Mouse (Mus musculus) liver, embryonic 14.5 days (tissue): ENCODE measurements at regions not wholly inside any gene's neighbourhood (a gene's known extent, or its start where the extent isn't known, plus 50 kb on each side); places are given as distances from the start of the nearest gene placed in this dataset.

Experiments used
- ATAC-seq: fragments of 200-750 bp; cut with Nextera tagmentation; 2 replicates; pipeline ENCODE4 v1.8.0; 2017; ENCODE audit warnings: moderate number of reproducible peaks, mild to moderate bottlenecking, moderate library complexity; ENCODE audit not compliant: insufficient read depth
- DNase-seq, 3 experiments: peaks; one replicate each; pipeline ENCODE4 v3.0.0-alpha.2; 2012 to 2013; ENCODE audit warnings: low read depth in 3 of 3, low spot score in 3 of 3
- H3K27ac ChIP-seq: fragments of 300-500 bp; sonication (generic); 2 replicates; pipeline ENCODE4 v1.5.1; 2014; ENCODE audit warnings: moderate library complexity, mild to moderate bottlenecking, control low read depth, inconsistent platforms
- H3K27me3 ChIP-seq: fragments of 300-500 bp; sonication (generic); 2 replicates; pipeline ENCODE4 v1.6.1; 2014; ENCODE audit warnings: mild to moderate bottlenecking, low read length, moderate library complexity; ENCODE audit not compliant: control insufficient read depth, insufficient read depth
- H3K36me3 ChIP-seq: fragments of 300-500 bp; sonication (generic); replicated peaks from 2 replicates; pipeline ENCODE4 v1.6.1; 2014; ENCODE audit warnings: low read depth; ENCODE audit not compliant: control insufficient read depth, insufficient read depth
- H3K4me1 ChIP-seq, 2 experiments: fragments of 200-500 bp in 1 of 2; fragments of 300-500 bp in 1 of 2; sonication (generic) in 1 of 2; replicated peaks; 2 replicates each; pipeline ENCODE4 v1.6.1; 2012 to 2014; ENCODE audit warnings: antibody characterized with exemption in 1 of 2, inconsistent platforms in 1 of 2, low read length in 1 of 2; ENCODE audit not compliant: control insufficient read depth in 2 of 2, insufficient read depth in 2 of 2
- H3K4me2 ChIP-seq: fragments of 300-500 bp; sonication (generic); 2 replicates; pipeline ENCODE4 v1.6.1; 2014; ENCODE audit warnings: low read depth, mild to moderate bottlenecking, control low read depth, moderate library complexity
- H3K4me3 ChIP-seq, 2 experiments: fragments of 200-500 bp in 1 of 2; fragments of 300-500 bp in 1 of 2; sonication (generic) in 1 of 2; 2 replicates each; pipeline ENCODE4 v1.5.1; 2012 to 2014; ENCODE audit warnings: low read depth in 2 of 2, low read length in 2 of 2, mild to moderate bottlenecking in 2 of 2, control low read depth in 1 of 2, inconsistent platforms in 1 of 2, moderate library complexity in 1 of 2; ENCODE audit not compliant: insufficient read depth in 1 of 2
- H3K9ac ChIP-seq: fragments of 300-500 bp; sonication (generic); replicated peaks from 2 replicates; pipeline ENCODE4 v1.6.1; 2014; ENCODE audit warnings: mild to moderate bottlenecking, control low read depth, moderate library complexity
- H3K9me3 ChIP-seq: fragments of 300-500 bp; sonication (generic); 2 replicates; pipeline ENCODE4 v1.6.1; 2016; ENCODE audit warnings: low read length, mixed read lengths; ENCODE audit not compliant: control insufficient read depth
- CTCF ChIP-seq: IDR thresholded peaks from 2 replicates; pipeline ENCODE4 v1.5.1; 2016; ENCODE audit warnings: antibody characterized with exemption, low read depth, control low read depth
- EP300 ChIP-seq: IDR thresholded peaks from 2 replicates; pipeline ENCODE4 v1.6.1; 2016; ENCODE audit warnings: antibody characterized with exemption, low read depth
- WGBS: fragments of 180-500 bp; shearing (Covaris S2); extraction: QIAGEN DNeasy Blood & Tissue Kit; methylation state at CpG from one replicate; pipeline ENCODE4 v1.1.7; 2014; ENCODE audit not compliant: insufficient replicate concordance; 5-methylcytosine and 5-hydroxymethylcytosine counted together

DNA sequence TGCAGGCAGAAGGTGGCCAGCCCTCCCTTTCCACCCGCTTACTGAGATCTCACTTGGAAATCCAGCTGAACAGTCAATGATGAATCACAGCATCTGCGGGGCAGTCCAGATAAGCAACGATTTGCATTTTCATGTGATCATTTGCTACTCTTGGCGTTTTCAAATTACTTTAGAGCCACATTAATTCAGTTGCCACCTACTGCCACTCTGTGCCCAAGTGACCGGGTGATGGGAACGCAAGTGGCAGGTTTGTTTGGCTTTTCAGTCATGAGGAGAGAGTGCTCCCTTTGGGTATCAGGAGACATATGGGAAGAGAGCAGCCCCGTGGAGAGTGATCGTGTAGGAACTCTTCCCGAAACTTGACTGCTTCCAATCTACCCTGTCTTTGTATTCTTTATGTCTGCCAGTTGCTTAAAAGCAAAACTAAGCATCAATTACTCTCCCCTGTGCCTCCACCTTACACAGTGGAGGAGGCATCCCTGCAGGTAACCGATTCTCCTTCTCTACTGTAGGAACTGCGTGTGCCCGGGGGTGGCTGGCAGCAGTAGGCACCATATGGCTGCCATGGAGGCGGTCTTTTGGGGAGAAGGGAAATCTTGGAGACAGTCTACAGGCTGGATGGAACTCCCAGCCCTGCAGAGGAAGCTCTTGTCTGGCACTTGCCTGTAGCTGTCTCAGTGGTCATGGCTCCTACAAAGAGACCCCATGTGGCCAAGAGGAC is 132.5 kb upstream of the 1700012A03Rik start:
- Histone ChIP-seq H3K4me1 (no peaks in the 10 kb centered on the region), H3K9ac (no peak overlapping the region), H3K4me3 (no peak overlapping the region), H3K36me3 (no peaks in the 10 kb centered on the region), H3K27ac (no peak overlapping the region), H3K27me3 (no peaks in the 10 kb centered on the region), H3K9me3 (no peaks in the 10 kb centered on the region), H3K4me2 (no peak overlapping the region)
- TF ChIP-seq EP300, result no peak
- TF ChIP-seq CTCF, result no peak
- 70% methylated on average over 13 of the region's 13 CpGs for whole genome bisulfite sequencing
- ATAC-seq (no peak), DNase-seq (no peak)

DNA sequence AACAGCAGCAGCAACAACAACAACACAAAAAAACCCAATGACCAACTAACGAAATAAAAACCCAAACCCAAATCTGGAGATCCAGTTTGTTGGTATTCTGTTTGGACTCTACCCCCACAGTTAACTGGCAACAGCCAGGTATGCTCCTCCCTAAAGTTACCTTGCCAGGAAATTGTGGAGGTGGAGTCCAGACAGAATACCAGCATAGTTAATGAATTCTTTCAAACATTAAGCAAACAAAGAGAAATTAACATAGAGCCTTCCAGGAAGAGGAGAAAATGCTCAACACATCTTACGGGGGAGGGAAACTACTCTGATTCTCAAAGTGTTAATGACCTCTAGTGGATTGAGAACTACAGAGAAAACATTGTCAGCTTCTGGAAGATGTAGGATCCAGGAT is 148.3 kb upstream of the 1700012A03Rik start:
- H3K9me3 ChIP-seq, result no peaks in the 10 kb centered on the region
- no peaks in the 10 kb centered on the region for H3K36me3 ChIP-seq
- no peak for DNase-seq
- WGBS, result 42% methylated on average over 2 of the region's 2 CpGs
- H3K27me3 ChIP-seq, result no peaks in the 10 kb centered on the region
- no peaks in the 10 kb centered on the region for H3K4me1 ChIP-seq
- no peak for ATAC-seq
- H3K27ac ChIP-seq, result no peak overlapping the region
- no peak overlapping the region for H3K4me2 ChIP-seq
- no peak overlapping the region for H3K4me3 ChIP-seq
- no peak overlapping the region for H3K9ac ChIP-seq
- TF ChIP-seq CTCF (no peak), EP300 (no peak)

DNA sequence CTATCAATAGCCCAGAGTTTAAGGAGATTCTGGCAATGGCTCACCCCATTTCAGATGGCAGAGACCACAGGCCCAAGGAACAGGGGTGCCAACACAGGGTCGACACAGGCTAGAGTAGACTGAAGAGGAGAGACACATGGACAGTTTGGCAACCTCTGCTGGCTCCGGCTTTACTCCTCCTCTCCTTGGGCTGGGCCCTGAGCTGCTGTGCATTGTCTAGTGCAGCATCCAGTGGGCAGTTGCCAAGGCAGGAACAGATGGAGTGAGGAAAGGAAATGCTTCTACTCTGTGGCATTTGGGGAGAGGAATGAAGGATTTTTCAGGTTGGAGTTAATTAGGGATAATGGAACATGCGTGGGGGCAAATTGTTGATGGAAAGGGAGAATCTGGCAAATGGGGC is 151.0 kb upstream of the 1700012A03Rik start:
- no peaks in the 10 kb centered on the region for H3K27me3 ChIP-seq
- no peak for ATAC-seq
- 61% methylated on average over 3 of the region's 3 CpGs for WGBS

DNA sequence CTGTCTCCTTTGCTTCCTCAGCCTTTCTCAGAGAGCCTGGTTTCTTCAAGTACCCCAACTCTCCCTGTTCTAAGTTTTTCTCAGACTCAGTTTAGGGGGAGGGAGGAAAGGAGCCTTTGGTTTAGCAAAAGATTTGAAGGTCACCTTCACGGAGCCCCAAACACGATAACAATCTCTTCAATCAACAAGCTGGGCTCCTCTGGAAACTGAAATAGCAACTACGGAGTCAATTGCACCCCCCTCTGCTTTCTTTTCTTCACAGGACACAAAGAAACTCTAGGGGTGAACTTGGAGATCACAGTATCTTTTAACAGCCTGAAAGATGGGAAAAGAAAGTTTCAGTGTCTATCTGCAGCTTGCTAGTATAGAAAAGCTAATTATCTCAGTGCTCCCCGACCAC is 151.4 kb upstream of the 1700012A03Rik start:
- ATAC-seq, result no peak
- TF ChIP-seq EP300 (no peak), CTCF (no peak)
- H3K36me3 ChIP-seq, result no peaks in the 10 kb centered on the region
- H3K4me2 ChIP-seq, result no peak overlapping the region
- WGBS, result 39% methylated on average over 4 of the region's 4 CpGs
- no peaks in the 10 kb centered on the region for H3K27me3 ChIP-seq
- H3K9me3 ChIP-seq, result no peaks in the 10 kb centered on the region
- DNase-seq, result no peak
- H3K9ac ChIP-seq, result no peak overlapping the region
- H3K27ac ChIP-seq, result no peak overlapping the region
- H3K4me3 ChIP-seq, result no peak overlapping the region
- no peaks in the 10 kb centered on the region for H3K4me1 ChIP-seq

More for the DNA sequence above, 151.0 kb upstream of the 1700012A03Rik start:
- Histone ChIP-seq H3K4me2 (no peak overlapping the region), H3K4me3 (no peak overlapping the region), H3K36me3 (no peaks in the 10 kb centered on the region), H3K9ac (no peak overlapping the region), H3K9me3 (no peaks in the 10 kb centered on the region), H3K27ac (no peak overlapping the region), H3K4me1 (no peaks in the 10 kb centered on the region)
- DNase-seq, result no peak
- TF ChIP-seq EP300, result no peak

DNA sequence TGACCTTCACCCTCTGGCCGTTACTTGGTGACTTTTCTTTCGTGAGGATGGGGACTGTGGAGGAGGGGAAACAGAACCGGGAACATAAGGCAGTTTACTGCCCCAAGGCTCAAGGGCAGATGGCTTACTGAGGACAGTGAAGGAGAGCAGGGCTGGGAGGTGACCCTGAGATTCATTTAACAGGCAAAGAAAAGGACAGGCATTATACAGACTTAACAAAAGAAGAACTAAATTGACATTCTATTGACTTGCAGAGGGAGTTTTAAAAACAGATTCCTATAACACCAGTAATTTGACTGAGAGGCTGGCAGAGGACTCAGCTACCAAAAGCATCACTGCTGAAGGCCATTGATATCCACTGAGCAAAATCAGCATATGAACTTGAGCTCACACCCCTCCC is 153.0 kb upstream of the 1700012A03Rik start:
- Histone ChIP-seq H3K4me3 (no peak overlapping the region), H3K4me1 (no peaks in the 10 kb centered on the region), H3K27me3 (no peaks in the 10 kb centered on the region), H3K4me2 (no peak overlapping the region), H3K9ac (no peak overlapping the region), H3K27ac (no peak overlapping the region), H3K36me3 (no peaks in the 10 kb centered on the region), H3K9me3 (no peaks in the 10 kb centered on the region)
- TF ChIP-seq EP300 (no peak), CTCF (no peak)
- DNase-seq (no peak), ATAC-seq (no peak)
- WGBS, result 58% methylated on average over 3 of the region's 3 CpGs
